Mouse (Mus musculus): ENCODE measurements at regions not wholly inside any gene's neighbourhood (a gene's known extent, or its start where the extent isn't known, plus 50 kb on each side); places are given as distances from the start of the nearest gene placed in this dataset.

DNA sequence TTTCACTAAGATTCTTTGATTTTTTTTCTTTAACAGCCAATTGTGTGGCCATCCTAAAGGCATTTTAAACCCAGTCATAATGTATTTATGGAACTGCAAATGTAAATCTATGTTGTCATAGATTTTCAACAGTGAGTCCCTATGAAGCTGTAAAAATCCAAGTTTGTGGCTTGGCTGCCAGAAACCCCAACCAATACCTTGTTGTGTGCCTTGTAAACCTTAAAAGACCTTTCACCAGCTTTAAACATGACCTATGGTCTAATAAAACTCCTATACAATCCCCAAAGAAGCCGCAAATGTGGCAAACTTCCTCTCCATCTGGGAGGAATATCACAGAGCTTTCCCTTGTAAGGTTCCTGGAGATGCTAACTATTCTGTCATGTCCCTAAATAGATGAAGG, 125.4 kb upstream of the Igf1 start:
- DNase-seq (ENCODE audit: low spot score): no peak

DNA sequence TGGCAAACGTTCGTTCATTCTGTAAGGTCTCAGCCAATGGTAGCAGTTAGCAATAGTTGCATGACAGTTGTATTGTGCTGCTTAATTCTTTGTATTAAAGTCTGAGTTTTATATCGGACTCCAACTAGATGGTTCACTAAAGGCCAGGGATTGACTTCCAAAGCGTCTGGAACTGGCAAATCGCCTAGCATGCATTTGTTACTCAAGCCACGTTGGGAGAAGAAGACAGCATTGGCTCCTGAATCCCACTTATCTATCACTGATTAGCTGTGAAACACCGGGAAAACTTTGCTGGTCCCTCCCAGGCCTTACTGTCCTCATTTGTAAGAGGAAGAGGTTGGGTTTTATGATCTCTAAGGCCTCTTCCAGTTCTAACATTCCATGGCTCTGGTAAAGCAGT, 124.8 kb upstream of the Igf1 start:
- DNase-seq (ENCODE audit: low spot score): no peak

- DNase-seq (ENCODE audit: low spot score): no peak
Measured at GRCm38 (mm10) chr10:87740323-87740722, 117.7 kb upstream of the Igf1 start.

DNA sequence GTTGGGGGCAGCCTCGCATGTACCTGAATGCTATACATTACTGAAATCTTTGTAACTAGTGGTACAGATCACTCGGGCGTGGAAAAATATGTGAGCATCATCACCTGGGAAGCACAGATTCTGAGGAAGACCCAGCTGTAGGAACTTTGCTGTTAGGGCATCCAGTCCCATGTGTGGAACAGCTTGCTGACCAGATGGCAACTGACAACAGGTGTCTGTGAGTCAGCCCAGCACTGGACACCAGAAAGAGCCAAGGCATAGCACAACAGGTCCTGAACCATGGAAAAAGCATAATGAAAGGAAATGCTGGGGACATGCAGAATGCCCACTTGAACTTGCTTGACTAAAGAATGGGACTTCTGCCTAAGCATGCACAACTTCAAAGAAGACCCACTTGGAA, 115.3 kb upstream of the Igf1 start:
- DNase-seq (ENCODE audit: low spot score): no peak

DNA sequence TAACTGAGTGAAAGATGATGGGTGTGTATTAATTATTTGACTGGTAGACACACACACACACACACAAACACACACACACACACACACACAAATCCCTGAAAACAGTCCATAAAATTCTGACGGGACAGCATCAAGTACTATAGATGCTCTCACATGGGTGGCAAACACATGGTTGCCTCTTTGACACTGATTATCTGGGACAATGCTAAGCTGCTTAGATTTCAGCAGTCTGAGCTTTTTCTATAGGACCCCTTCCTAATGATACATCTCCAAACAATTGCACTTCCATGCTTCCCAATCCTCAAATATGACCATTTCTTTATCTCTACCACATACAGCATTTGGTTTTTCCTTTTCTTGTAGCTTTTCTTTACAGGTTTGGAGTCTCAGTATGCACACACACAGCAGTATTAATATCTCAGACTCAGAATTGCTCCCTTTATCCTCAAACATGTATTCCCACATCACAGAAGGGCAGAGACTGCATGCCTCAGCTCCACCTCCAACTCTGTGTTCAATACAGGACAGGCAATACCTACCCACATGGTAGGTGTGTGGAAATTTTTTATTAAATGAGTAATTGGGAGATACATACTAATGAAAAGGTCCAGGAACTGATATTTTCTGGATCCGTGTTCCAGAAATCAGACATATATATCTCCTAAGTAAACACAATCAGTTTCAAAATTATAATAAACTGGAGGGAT, 110.1 kb upstream of the Igf1 start:
- DNase-seq (ENCODE audit: low spot score): no peak

- no peak for DNase-seq (ENCODE audit: low spot score)
Measured at GRCm38 (mm10) chr10:87748631-87749193, 109.4 kb upstream of the Igf1 start.

DNA sequence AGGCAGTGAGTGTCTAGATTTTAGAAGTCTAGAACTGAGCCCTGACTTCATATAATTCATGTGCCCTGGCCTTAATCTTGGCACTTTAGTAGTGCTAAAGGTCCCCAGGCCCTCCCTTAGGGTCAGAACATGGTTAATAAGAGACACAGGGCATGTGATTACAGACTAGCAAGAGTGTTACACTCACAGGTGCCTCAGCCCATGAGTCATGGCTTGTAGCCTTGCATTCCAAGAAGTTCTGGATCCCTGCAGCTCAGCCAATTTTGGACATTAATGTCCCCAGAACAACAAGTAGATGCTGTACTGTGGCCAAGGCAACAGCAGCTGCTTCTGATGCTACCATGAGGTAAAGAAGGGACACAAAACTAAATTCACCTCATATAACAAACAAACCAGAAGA, 107.7 kb upstream of the Igf1 start:
- no peak for DNase-seq (ENCODE audit: low spot score)

- no peak for DNase-seq (ENCODE audit: low spot score)
Measured at GRCm38 (mm10) chr10:87750972-87751371, 107.1 kb upstream of the Igf1 start.

- no peak for DNase-seq (ENCODE audit: low spot score)
Measured at GRCm38 (mm10) chr10:87752117-87752516, 105.9 kb upstream of the Igf1 start.

- DNase-seq (ENCODE audit: low spot score): no peak
Measured at GRCm38 (mm10) chr10:87753483-87753882, 104.6 kb upstream of the Igf1 start.

DNA sequence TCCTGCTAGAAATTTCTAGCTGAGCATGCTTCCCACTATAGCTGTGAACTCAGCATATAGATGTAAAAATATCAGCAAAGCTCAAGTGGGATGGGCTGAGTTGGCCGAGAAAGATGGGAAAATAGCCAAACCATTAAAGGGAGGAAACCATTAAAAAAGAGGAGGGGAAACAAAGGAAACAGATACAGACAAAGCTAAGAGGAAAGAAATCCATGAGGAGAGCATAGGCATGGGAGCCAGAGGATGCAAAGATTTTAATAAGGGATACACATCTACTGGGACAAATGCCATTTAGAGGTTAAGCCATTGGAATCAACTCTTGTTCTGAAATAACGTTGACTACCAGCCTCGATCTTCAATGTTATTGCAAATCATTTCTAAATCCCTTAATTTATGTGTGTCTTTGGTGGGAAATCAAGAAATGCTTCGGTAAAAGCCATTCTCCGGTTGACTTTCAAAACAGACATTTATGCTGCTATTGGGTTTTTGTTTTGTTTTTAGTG, 96.5 kb upstream of the Igf1 start:
- no peak for DNase-seq (ENCODE audit: low spot score)

- DNase-seq (ENCODE audit: low spot score): no peak
Measured at GRCm38 (mm10) chr10:87787521-87787920, 70.5 kb upstream of the Igf1 start.

- no peak for DNase-seq (ENCODE audit: low spot score)
Measured at GRCm38 (mm10) chr10:87792346-87792745, 65.7 kb upstream of the Igf1 start.

DNA sequence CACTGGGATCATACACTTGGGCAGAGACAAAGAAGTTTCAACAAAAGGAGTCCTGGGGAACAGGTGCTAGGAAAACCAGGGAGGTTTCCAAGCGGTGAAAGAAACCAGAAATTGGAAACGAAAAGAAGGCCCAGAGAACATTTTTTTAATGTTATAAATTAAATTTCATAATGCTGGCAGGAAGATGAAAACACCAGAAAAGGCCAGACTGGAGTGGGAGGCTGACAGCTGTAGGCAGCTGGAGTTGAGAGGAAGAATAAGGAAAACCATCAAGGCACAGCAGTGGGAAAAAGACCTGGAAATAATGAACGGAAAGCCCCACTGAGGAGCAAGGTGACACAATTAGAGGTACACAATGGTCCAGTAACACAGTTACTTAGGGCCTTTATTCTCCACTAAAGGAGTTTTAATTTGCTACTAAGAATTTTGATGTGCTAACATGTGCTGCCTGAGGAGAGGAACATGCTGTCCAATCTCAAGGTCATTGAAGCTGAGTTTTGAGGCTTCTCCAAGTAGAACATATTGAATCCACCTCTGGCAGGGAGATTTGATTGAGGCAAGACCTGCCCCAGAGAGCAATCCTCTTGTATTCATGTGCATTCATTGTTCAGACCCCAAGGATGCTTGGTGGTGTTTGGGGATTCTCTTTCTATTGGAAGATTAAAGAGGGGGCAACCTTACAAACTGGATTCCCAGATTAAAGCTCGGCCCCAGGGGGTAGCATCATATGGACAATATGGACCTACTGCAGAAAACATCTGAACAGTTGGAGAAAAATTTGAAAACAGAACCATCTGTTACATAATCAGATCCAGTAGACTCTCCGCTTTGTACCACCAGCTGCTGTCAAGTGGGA, 53.9 kb upstream of the Igf1 start:
- no peak for DNase-seq (ENCODE audit: low spot score)

DNA sequence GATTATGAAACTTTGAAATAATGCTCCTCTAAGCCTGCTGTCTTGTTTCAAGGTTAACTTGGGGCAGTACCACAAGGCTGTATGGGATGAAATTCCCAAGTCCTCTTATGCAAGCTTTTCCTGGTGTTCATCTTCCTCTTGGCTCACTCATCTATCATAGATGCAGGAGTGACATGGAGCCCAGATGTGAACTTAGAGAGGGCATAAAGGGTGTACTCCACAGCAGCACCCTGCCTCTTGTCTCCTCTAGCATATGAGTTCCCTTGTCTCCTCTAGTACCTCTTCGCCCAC, 53.3 kb upstream of the Igf1 start:
- DNase-seq (ENCODE audit: low spot score): no peak
